Mouse (Mus musculus) urinary bladder, postnatal 14 days (tissue): Measurements from ENCODE around the gene Itsn2.
"Not testable (repeated sequence)": the region's sequence is repeated elsewhere in the genome, so short reads cannot be mapped to it uniquely, and the experiment has no call there.

Source experiments
- DNase-seq: peaks from one replicate; pipeline ENCODE4 v3.0.0; 2021; ENCODE audit warnings: low spot score

The Itsn2 gene

GRCm38 (mm10) chr12:4592541-4593165 is at the start of gene Itsn2, which contains the start of gene Gm3625:
Itsn2 (plus strand) TSS chr12:4592638.
Gm3625 (minus strand) TSS chr12:4592927.
- peak; percentile 74 for DNase-seq

GRCm38 (mm10) chr12:4544400-4544919 is 48.0 kb upstream of the Itsn2 start:
- no peak for DNase-seq

- DNase-seq: no peak
Measured at GRCm38 (mm10) chr12:4545425-4545824, 47.0 kb upstream of the Itsn2 start.

- peak; percentile 41 for DNase-seq
Measured at GRCm38 (mm10) chr12:4546491-4546890, 45.9 kb upstream of the Itsn2 start.

GRCm38 (mm10) chr12:4547557-4547956 is 44.9 kb upstream of the Itsn2 start:
- DNase-seq: no peak

- DNase-seq: peak; percentile 75
Measured at GRCm38 (mm10) chr12:4548053-4549013, 44.1 kb upstream of the Itsn2 start.

- DNase-seq: not testable (repeated sequence)
Measured at GRCm38 (mm10) chr12:4553704-4554103, 38.7 kb upstream of the Itsn2 start.

- DNase-seq: no peak
Measured at GRCm38 (mm10) chr12:4555451-4555850, 37.0 kb upstream of the Itsn2 start.

- no peak for DNase-seq
Measured at GRCm38 (mm10) chr12:4556891-4557290, 35.5 kb upstream of the Itsn2 start.

- no peak for DNase-seq
Measured at GRCm38 (mm10) chr12:4557436-4557835, 35.0 kb upstream of the Itsn2 start.

- no peak for DNase-seq
Measured at GRCm38 (mm10) chr12:4558013-4558412, 34.4 kb upstream of the Itsn2 start.

GRCm38 (mm10) chr12:4558475-4559279 is 33.8 kb upstream of the Itsn2 start:
- peak; percentile 38 for DNase-seq

GRCm38 (mm10) chr12:4571864-4572263 is 20.6 kb upstream of the Itsn2 start:
- DNase-seq: peak; percentile 14

- DNase-seq: no peak
Measured at GRCm38 (mm10) chr12:4574065-4574464, 18.4 kb upstream of the Itsn2 start.

- DNase-seq: no peak
Measured at GRCm38 (mm10) chr12:4582326-4582725, 10.1 kb upstream of the Itsn2 start.

- no peak for DNase-seq
Measured at GRCm38 (mm10) chr12:4587846-4588245, 4.6 kb upstream of the Itsn2 start.

- DNase-seq: peak; percentile 82
Measured at GRCm38 (mm10) chr12:4588603-4589002, 3.8 kb upstream of the Itsn2 start.

GRCm38 (mm10) chr12:4592025-4592424 is 413 bp upstream of the Itsn2 start:
- no peak for DNase-seq

- peak; percentile 61 for DNase-seq
Measured at GRCm38 (mm10) chr12:4593166-4593929, 910 bp downstream of the Itsn2 start.

- no peak for DNase-seq
Measured at GRCm38 (mm10) chr12:4593930-4594391, 1.5 kb downstream of the Itsn2 start.

- no peak for DNase-seq
Measured at GRCm38 (mm10) chr12:4595055-4595454, 2.6 kb downstream of the Itsn2 start.
